Mouse (Mus musculus) embryonic facial prominence, embryonic 14.5 days (tissue): ENCODE results near the gene Cdc25b. TPM values are rescaled to one million over a fixed set of nuclear protein-coding genes. Genes with fewer than 3 reads are reported as not detected.
"Not testable (repeated sequence)": the region's sequence is repeated elsewhere in the genome, so short reads cannot be mapped to it uniquely, and the experiment has no call there.

Experiments
- ATAC-seq: fragments of 200-750 bp; cut with Nextera tagmentation; 2 replicates; pipeline ENCODE4 v1.8.0; 2017; ENCODE audit warnings: low read depth, moderate number of reproducible peaks, moderate TSS enrichment
- DNase-seq: peaks from one replicate; pipeline ENCODE4 v3.0.0-alpha.2; 2015; ENCODE audit warnings: low spot score
- H3K27ac ChIP-seq: fragments of 300-500 bp; sonication (generic); replicated peaks from 2 replicates; pipeline ENCODE4 v1.5.1; 2014; ENCODE audit warnings: low read depth, mild to moderate bottlenecking, low read length, moderate library complexity
- H3K27me3 ChIP-seq: fragments of 300-500 bp; sonication (generic); replicated peaks from 2 replicates; pipeline ENCODE4 v1.6.1; 2014; ENCODE audit warnings: low read length; ENCODE audit not compliant: control insufficient read depth, insufficient read depth
- H3K36me3 ChIP-seq: fragments of 300-500 bp; sonication (generic); 2 replicates; pipeline ENCODE4 v1.6.1; 2014; ENCODE audit warnings: low read length, mixed read lengths; ENCODE audit not compliant: control insufficient read depth, insufficient read depth
- H3K4me1 ChIP-seq: fragments of 300-500 bp; sonication (generic); 2 replicates; pipeline ENCODE4 v1.6.1; 2014; ENCODE audit warnings: antibody characterized with exemption, low read length; ENCODE audit not compliant: control insufficient read depth, insufficient read depth
- H3K4me2 ChIP-seq: fragments of 300-500 bp; sonication (generic); 2 replicates; pipeline ENCODE4 v1.6.1; 2014; ENCODE audit warnings: low read depth, mild to moderate bottlenecking, low read length, moderate library complexity, mixed read lengths
- H3K4me3 ChIP-seq: fragments of 300-500 bp; sonication (generic); 2 replicates; pipeline ENCODE4 v1.5.1; 2014; ENCODE audit warnings: low read depth, mild to moderate bottlenecking, low read length
- H3K9ac ChIP-seq: fragments of 300-500 bp; sonication (generic); 2 replicates; pipeline ENCODE4 v1.6.1; 2014; ENCODE audit warnings: low read depth, mild to moderate bottlenecking, low read length, moderate library complexity, mixed read lengths
- H3K9me3 ChIP-seq: fragments of 300-500 bp; sonication (generic); 2 replicates; pipeline ENCODE4 v1.6.1; 2016; ENCODE audit warnings: low read length; ENCODE audit not compliant: control insufficient read depth
- WGBS: fragments of 180-500 bp; shearing (Covaris S2); extraction: QIAGEN DNeasy Blood & Tissue Kit; methylation state at CpG from one replicate; pipeline ENCODE4 v1.1.7; 2014; 5-methylcytosine and 5-hydroxymethylcytosine counted together
- polyA plus RNA-seq: library from polyadenylated mRNA; unstranded; fragments of >200 nt; fragmentation: Nextera tagmentation; extraction: Ambion mirVana; gene quantifications from 2 replicates; pipeline ENCODE4 v1.2.1, GENCODE M21; 2014

The Cdc25b gene
- polyA plus RNA-seq, 1 experiment from 2014 or later = 51.2 TPM

DNA sequence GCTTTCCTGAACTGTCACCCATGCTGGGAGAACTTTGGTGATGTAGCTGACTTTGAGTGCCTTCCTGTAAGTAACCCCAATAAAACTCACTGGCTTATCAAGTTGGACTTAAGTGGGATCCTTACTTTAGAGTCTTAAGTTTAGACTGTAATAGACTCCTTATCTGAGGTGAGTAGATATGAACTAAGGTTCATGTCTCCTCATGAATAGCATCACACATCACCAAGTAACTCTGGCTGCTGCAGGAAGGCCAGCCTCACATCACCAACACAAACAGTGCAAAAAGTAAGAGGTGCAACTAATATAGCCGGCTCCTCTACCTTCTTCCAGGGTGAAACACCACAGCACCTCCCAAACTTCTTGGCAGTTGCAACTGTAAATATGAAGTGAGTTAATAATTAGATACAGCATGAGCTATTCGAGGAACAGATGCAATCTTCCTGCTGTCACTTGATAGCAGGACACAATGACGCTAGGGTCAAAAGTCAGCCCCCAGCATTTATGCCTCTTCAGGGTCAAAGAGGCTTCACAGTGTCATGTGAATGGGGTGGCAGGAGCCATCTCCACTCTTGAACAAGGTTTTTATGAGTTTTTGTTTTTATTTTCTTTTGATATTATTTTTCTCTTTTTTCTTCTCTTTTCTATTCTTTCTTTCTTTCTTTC, 35.2 kb downstream of the Cdc25b start:
- no peaks in the 10 kb centered on the region for H3K27me3 ChIP-seq
- DNase-seq (no peak), ATAC-seq (no peak)
- H3K9me3 ChIP-seq = no peaks in the 10 kb centered on the region
- 62% methylated on average over 3 of the region's 3 CpGs for WGBS
- H3K4me2 ChIP-seq = no peak overlapping the region
- no peaks in the 10 kb centered on the region for H3K4me1 ChIP-seq
- no peak overlapping the region for H3K4me3 ChIP-seq
- H3K9ac ChIP-seq = no peak overlapping the region
- no peak overlapping the region for H3K27ac ChIP-seq
- H3K36me3 ChIP-seq = no peaks in the 10 kb centered on the region

DNA sequence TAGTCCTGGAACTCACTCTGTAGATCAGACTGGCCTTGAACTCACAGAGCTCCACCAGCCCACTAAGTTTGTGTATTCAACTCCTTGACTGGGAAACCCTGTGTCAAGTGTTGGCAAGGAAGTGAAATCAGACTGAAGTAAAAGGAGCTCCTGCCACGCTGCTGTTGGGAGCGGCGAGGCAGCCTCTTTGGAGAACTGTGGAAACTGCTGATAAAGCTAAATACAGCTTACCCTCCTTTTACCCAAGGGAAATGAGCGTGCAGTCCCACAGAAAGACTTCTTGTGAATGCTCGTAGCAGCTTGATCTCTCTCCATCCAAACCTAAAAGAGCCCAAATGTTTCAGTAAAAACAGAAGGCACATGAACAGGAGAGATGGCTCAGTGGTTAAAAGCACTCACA, 35.8 kb downstream of the Cdc25b start:
- WGBS = 40% methylated on average over 5 of the region's 5 CpGs
- Histone ChIP-seq H3K4me3 (no peak overlapping the region), H3K4me2 (no peak overlapping the region), H3K9ac (no peak overlapping the region), H3K27ac (no peak overlapping the region), H3K9me3 (no peaks in the 10 kb centered on the region), H3K4me1 (no peaks in the 10 kb centered on the region), H3K27me3 (no peaks in the 10 kb centered on the region), H3K36me3 (no peaks in the 10 kb centered on the region)
- ATAC-seq (no peak), DNase-seq (peak; percentile 53)

DNA sequence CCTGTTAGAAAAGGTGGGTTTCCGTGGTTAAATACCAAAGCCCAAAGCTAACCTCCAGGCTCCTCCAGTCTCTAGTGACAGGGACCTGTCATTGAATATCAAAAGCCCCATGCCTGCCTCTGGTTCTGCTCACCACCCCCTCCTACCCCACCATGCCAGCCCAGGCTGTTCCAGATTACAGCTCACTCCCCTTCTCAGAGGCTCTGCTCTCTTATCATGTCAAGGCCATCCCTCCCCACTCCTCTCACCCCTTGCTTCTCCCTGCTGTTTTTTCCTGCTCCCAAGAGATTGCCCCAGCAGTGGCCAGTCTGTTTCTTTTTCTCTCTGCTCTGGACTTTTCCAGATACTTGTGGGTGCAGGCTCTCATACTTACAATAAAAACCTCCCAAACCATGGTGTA, 36.8 kb downstream of the Cdc25b start:
- Histone ChIP-seq H3K27ac (no peak overlapping the region), H3K9me3 (no peaks in the 10 kb centered on the region), H3K9ac (no peak overlapping the region), H3K4me2 (no peak overlapping the region), H3K27me3 (no peaks in the 10 kb centered on the region), H3K36me3 (no peaks in the 10 kb centered on the region), H3K4me3 (no peak overlapping the region), H3K4me1 (no peaks in the 10 kb centered on the region)
- ATAC-seq = no peak
- DNase-seq = no peak
- WGBS = 78% methylated on average over 1 of the region's 1 CpGs

DNA sequence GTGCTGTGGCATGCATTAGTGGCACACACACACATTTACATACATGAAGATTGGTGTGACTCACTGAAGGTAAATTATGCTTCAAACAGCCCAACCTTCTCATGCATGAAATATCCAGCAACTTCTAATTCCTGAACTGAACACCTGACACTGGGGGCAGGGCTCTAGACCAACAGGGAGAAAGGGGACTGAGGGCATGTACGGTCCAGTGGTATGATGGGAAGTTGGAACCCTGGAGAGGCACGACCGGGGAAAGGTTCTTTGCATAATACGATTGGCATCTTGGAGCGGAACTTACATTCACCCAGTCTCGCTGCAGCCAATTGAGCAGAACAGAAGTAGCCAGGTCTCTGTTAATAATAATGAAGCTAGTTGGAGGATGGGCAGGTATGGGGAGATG, 38.4 kb downstream of the Cdc25b start:
- no peak for DNase-seq
- Histone ChIP-seq H3K9me3 (no peaks in the 10 kb centered on the region), H3K36me3 (no peaks in the 10 kb centered on the region), H3K4me1 (no peaks in the 10 kb centered on the region), H3K27me3 (no peaks in the 10 kb centered on the region), H3K4me2 (no peak overlapping the region), H3K4me3 (no peak overlapping the region), H3K27ac (no peak overlapping the region), H3K9ac (no peak overlapping the region)
- no peak for ATAC-seq
- whole genome bisulfite sequencing = 85% methylated on average over 6 of the region's 6 CpGs

DNA sequence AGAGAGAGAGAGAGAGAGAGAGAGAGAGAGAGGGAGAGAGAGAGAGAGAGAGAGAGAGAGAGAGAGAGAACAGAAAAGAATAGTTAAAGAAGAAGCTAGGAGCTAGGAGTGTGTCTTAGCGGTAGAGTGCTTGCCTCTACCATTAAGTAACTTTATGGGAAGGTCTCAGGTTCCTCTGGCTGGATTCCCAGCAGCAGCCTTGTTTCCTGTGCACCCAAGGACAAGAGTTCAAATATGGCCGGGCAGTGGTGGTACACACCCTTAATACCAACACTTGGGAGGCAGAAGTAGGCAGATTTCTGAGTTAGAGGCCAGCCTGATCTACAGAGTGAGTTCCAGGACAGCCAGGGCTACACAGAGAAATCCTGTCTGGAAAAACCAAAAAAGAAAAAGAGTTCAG, 39.9 kb downstream of the Cdc25b start:
- not testable (repeated sequence) for H3K36me3 ChIP-seq, DNase-seq, H3K9ac ChIP-seq, H3K27ac ChIP-seq, H3K9me3 ChIP-seq, ATAC-seq, H3K4me1 ChIP-seq, H3K4me2 ChIP-seq, H3K27me3 ChIP-seq, H3K4me3 ChIP-seq
- WGBS = 63% methylated on average over 2 of the region's 2 CpGs

DNA sequence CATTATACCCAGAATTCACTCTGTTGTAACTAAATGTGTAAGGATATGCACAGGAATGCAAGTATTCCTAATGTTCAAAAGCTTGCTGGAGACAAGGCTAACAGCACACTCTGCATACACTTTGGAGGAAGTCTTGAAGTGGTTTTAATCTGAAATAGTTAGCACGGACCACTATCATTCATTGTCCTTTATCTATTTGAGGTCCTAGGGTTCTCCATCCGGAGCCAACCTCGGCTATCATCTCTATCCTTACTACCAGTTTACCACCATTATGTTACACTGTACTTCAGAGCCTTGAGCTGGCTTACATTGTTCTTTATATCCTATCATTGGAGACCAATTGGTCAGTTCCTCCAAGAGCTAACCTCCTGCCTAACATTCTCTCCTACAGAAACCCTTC, 40.5 kb downstream of the Cdc25b start:
- Histone ChIP-seq H3K36me3 (no peaks in the 10 kb centered on the region), H3K27ac (no peak overlapping the region), H3K4me2 (no peak overlapping the region), H3K27me3 (no peaks in the 10 kb centered on the region), H3K9ac (no peak overlapping the region), H3K4me1 (no peaks in the 10 kb centered on the region), H3K4me3 (no peak overlapping the region), H3K9me3 (no peaks in the 10 kb centered on the region)
- ATAC-seq (no peak), DNase-seq (no peak)
- WGBS = 82% methylated on average over 3 of the region's 3 CpGs

DNA sequence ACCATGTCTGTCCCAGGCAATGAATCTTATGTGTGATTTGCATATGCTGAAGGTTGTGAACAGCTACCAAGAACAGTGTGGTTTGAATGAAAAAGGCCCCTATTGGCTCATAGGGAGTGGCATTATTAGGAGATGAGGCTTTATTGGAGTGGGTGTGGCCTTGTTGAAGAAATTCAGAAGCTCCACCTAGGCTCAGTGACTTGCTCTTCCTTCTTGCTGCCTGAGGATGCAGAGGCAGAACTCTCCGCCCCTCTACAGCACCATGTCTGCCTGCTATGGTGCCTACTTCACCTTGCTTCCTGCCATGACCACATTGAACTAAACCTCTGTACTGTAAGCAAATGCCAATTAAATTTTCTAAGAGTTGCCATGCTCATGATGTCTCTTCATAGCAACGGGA, 45.8 kb downstream of the Cdc25b start:
- H3K27me3 ChIP-seq = no peaks in the 10 kb centered on the region
- no peak overlapping the region for H3K4me2 ChIP-seq
- no peaks in the 10 kb centered on the region for H3K36me3 ChIP-seq
- WGBS = 87% methylated on average over 2 of the region's 2 CpGs
- no peak overlapping the region for H3K27ac ChIP-seq
- H3K9me3 ChIP-seq = no peaks in the 10 kb centered on the region
- H3K4me1 ChIP-seq = peaks cover 15% of the 10 kb centered on the region
- no peak overlapping the region for H3K9ac ChIP-seq
- no peak overlapping the region for H3K4me3 ChIP-seq
- no peak for DNase-seq
- ATAC-seq = no peak

DNA sequence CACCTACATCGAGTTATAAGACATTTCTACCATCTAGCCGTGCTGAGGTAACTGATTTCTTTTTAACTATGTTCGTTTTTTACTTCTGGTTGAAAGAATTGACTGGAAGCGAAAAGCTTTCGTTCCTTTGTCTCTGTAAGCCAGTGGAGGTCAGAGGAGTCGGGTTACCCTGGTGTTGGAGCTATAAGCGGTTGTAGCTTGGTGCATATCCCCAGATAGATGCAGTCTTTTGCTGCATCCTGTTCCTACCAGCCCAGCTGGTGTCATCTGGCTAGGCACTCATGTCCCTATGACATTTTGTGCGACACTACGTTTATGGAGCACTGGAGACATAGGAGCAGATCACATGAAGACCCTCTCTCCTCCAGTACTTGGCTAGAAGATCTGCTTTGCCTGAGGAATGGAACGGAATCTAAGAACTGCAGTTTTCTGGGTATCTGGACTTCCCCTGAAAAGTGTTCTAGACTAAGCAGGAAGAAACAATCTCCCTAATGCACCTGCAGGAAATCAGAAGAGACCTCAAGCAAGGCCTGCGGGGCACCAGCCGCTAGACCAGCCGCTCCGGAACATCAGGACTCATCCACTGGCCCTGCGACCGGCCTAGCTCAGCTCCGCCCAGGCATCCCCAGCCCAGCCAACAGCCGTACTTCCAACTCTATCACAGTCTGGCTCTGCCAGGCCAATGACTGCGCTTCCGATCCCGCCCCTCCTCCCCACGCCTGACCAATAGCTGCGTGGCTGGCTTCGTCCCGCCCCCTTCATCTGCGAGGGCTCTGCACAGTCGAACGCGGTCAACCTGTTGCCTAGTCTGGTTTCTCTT, 46.8 kb downstream of the Cdc25b start, which contains the start of gene Mavs:
Gene Mavs (plus strand): TSS at position 757 of the 820 bp plus-strand sequence.
- peak within 1 kb of the TSS; percentile 63 for H3K27ac ChIP-seq
- H3K4me2 ChIP-seq = peak within 1 kb of the TSS; percentile 78
- H3K9me3 ChIP-seq = no peaks in the 10 kb centered on the region
- H3K9ac ChIP-seq = peak within 1 kb of the TSS; percentile 84
- WGBS = 8% methylated on average over 27 of the region's 29 CpGs
- H3K4me1 ChIP-seq = peaks cover 15% of the 10 kb centered on the region
- ATAC-seq (peak; percentile 100), DNase-seq (peak; percentile 98)
- peak within 1 kb of the TSS; percentile 64 for H3K4me3 ChIP-seq
- no peaks in the 10 kb centered on the region for H3K36me3 ChIP-seq
- no peaks in the 10 kb centered on the region for H3K27me3 ChIP-seq
